Mouse (Mus musculus) midbrain, embryonic 14.5 days (tissue): ENCODE data around the gene Tram2. TPM values are rescaled to one million over a fixed set of nuclear protein-coding genes. Genes with fewer than 3 reads are reported as not detected.

ENCODE experiments used
- ATAC-seq: fragments of 200-750 bp; cut with Nextera tagmentation; 2 replicates; pipeline ENCODE4 v1.8.0; 2017; ENCODE audit warnings: moderate number of reproducible peaks, moderate library complexity; ENCODE audit not compliant: low FRiP score, low TSS enrichment
- DNase-seq: peaks from one replicate; pipeline ENCODE4 v3.0.0-alpha.2; 2015
- H3K27ac ChIP-seq: fragments of 300-500 bp; sonication (generic); replicated peaks from 2 replicates; pipeline ENCODE4 v1.5.1; 2014; ENCODE audit warnings: mild to moderate bottlenecking, low read depth, low read length, moderate library complexity
- H3K27me3 ChIP-seq: fragments of 300-500 bp; sonication (generic); 2 replicates; pipeline ENCODE4 v1.6.1; 2014; ENCODE audit warnings: low read length, control low read depth, mixed read lengths; ENCODE audit not compliant: control insufficient read depth, insufficient read depth
- H3K36me3 ChIP-seq: fragments of 300-500 bp; sonication (generic); 2 replicates; pipeline ENCODE4 v1.6.1; 2014; ENCODE audit warnings: low read length, control low read depth; ENCODE audit not compliant: control insufficient read depth, insufficient read depth
- H3K4me1 ChIP-seq: fragments of 300-500 bp; sonication (generic); 2 replicates; pipeline ENCODE4 v1.6.1; 2014; ENCODE audit warnings: mild to moderate bottlenecking, antibody characterized with exemption, low read length, control low read depth; ENCODE audit not compliant: control insufficient read depth, insufficient read depth
- H3K4me2 ChIP-seq: fragments of 300-500 bp; sonication (generic); 2 replicates; pipeline ENCODE4 v1.6.1; 2014; ENCODE audit warnings: mild to moderate bottlenecking, low read length, moderate library complexity
- H3K4me3 ChIP-seq: fragments of 300-500 bp; sonication (generic); replicated peaks from 2 replicates; pipeline ENCODE4 v1.5.1; 2014; ENCODE audit warnings: low read depth, low read length
- H3K9ac ChIP-seq: fragments of 300-500 bp; sonication (generic); replicated peaks from 2 replicates; pipeline ENCODE4 v1.6.1; 2014; ENCODE audit warnings: mild to moderate bottlenecking, low read length, moderate library complexity
- H3K9me3 ChIP-seq: fragments of 300-500 bp; sonication (generic); 2 replicates; pipeline ENCODE4 v1.6.1; 2016; ENCODE audit warnings: low read length, control low read depth, mixed read lengths; ENCODE audit not compliant: control insufficient read depth
- WGBS: fragments of 180-500 bp; shearing (Covaris S2); extraction: QIAGEN DNeasy Blood & Tissue Kit; methylation state at CpG from one replicate; pipeline ENCODE4 v1.1.7; 2014; 5-methylcytosine and 5-hydroxymethylcytosine counted together
- polyA plus RNA-seq: library from polyadenylated mRNA; unstranded; fragments of >200 nt; fragmentation: Nextera tagmentation; extraction: Ambion mirVana; gene quantifications from 2 replicates; pipeline ENCODE4 v1.2.1, GENCODE M21; 2014

Gene Tram2
- polyA plus RNA-seq, 1 experiment from 2014 or later, result 2.7 TPM

- Histone ChIP-seq H3K4me3 (no peak overlapping the region), H3K36me3 (no peaks in the 10 kb centered on the region), H3K4me2 (no peak overlapping the region), H3K4me1 (no peaks in the 10 kb centered on the region), H3K9ac (no peak overlapping the region), H3K27me3 (no peaks in the 10 kb centered on the region), H3K27ac (no peak overlapping the region), H3K9me3 (no peaks in the 10 kb centered on the region)
- ATAC-seq (no peak), DNase-seq (no peak)
- 89% methylated on average over 5 of the region's 5 CpGs for WGBS
Observed at GRCm38 (mm10) chr1:21086291-21086690, 7.3 kb upstream of the Tram2 start.

- ATAC-seq, result no peak
- no peaks in the 10 kb centered on the region for H3K4me1 ChIP-seq
- WGBS, result 84% methylated on average over 2 of the region's 2 CpGs
- H3K9ac ChIP-seq, result no peak overlapping the region
- no peak overlapping the region for H3K4me2 ChIP-seq
- H3K9me3 ChIP-seq, result no peaks in the 10 kb centered on the region
- H3K27ac ChIP-seq, result no peak overlapping the region
- no peak overlapping the region for H3K4me3 ChIP-seq
- no peak for DNase-seq
- no peaks in the 10 kb centered on the region for H3K27me3 ChIP-seq
- no peaks in the 10 kb centered on the region for H3K36me3 ChIP-seq
Observed at GRCm38 (mm10) chr1:21084661-21085060, 5.6 kb upstream of the Tram2 start.

- peaks cover 5% of the 10 kb centered on the region for H3K4me1 ChIP-seq
- DNase-seq (no peak), ATAC-seq (no peak)
- no peaks in the 10 kb centered on the region for H3K36me3 ChIP-seq
- no peak overlapping the region for H3K9ac ChIP-seq
- H3K4me3 ChIP-seq, result no peak overlapping the region
- H3K27me3 ChIP-seq, result no peaks in the 10 kb centered on the region
- no peak overlapping the region for H3K4me2 ChIP-seq
- 90% methylated on average over 12 of the region's 12 CpGs for WGBS
- no peaks in the 10 kb centered on the region for H3K9me3 ChIP-seq
- H3K27ac ChIP-seq, result no peak overlapping the region
Observed at GRCm38 (mm10) chr1:21080362-21080761, 1.3 kb upstream of the Tram2 start.

GRCm38 (mm10) chr1:21078481-21079214, 381 bp downstream of the Tram2 start:
- H3K4me2 ChIP-seq, result peak overlapping the region; percentile 64
- peaks cover 12% of the 10 kb centered on the region for H3K4me1 ChIP-seq
- ATAC-seq (peak; percentile 0; the same call in 1 of the 2 replicates), DNase-seq (no peak)
- peak overlapping the region; percentile 53 for H3K4me3 ChIP-seq
- 1% methylated on average over 36 of the region's 36 CpGs for WGBS
- H3K27me3 ChIP-seq, result no peaks in the 10 kb centered on the region
- no peaks in the 10 kb centered on the region for H3K9me3 ChIP-seq
- peak overlapping the region; percentile 65; the same call in 1 of the 2 replicates for H3K9ac ChIP-seq
- no peaks in the 10 kb centered on the region for H3K36me3 ChIP-seq
- H3K27ac ChIP-seq, result no peak overlapping the region

- Histone ChIP-seq H3K27me3 (no peaks in the 10 kb centered on the region), H3K9ac (no peak overlapping the region)
Observed at GRCm38 (mm10) chr1:21077619-21078018, 1.4 kb downstream of the Tram2 start.

GRCm38 (mm10) chr1:21077191-21077590, 1.8 kb downstream of the Tram2 start:
- no peak overlapping the region for H3K4me3 ChIP-seq
- DNase-seq (no peak), ATAC-seq (no peak)
- H3K27me3 ChIP-seq, result no peaks in the 10 kb centered on the region
- H3K36me3 ChIP-seq, result no peaks in the 10 kb centered on the region
- H3K9me3 ChIP-seq, result no peaks in the 10 kb centered on the region
- H3K4me1 ChIP-seq, result peaks cover 12% of the 10 kb centered on the region
- WGBS, result 35% methylated on average over 5 of the region's 5 CpGs
- H3K4me2 ChIP-seq, result peak overlapping the region; percentile 64
- no peak overlapping the region for H3K27ac ChIP-seq
- no peak overlapping the region for H3K9ac ChIP-seq

More at GRCm38 (mm10) chr1:21077619-21078018, 1.4 kb downstream of the Tram2 start:
- H3K4me2 ChIP-seq, result peak overlapping the region; percentile 64
- no peaks in the 10 kb centered on the region for H3K36me3 ChIP-seq
- DNase-seq (no peak), ATAC-seq (no peak)
- no peak overlapping the region for H3K27ac ChIP-seq
- peaks cover 12% of the 10 kb centered on the region for H3K4me1 ChIP-seq
- no peak overlapping the region for H3K4me3 ChIP-seq
- 69% methylated on average over 7 of the region's 7 CpGs for WGBS
- H3K9me3 ChIP-seq, result no peaks in the 10 kb centered on the region

GRCm38 (mm10) chr1:21075986-21076495, 3.0 kb downstream of the Tram2 start:
- no peak overlapping the region for H3K27ac ChIP-seq
- H3K4me3 ChIP-seq, result no peak overlapping the region
- no peaks in the 10 kb centered on the region for H3K36me3 ChIP-seq
- H3K4me1 ChIP-seq, result peaks cover 12% of the 10 kb centered on the region
- 15% methylated on average over 6 of the region's 6 CpGs for WGBS
- H3K27me3 ChIP-seq, result no peaks in the 10 kb centered on the region
- ATAC-seq (no peak), DNase-seq (no peak)
- H3K9me3 ChIP-seq, result no peaks in the 10 kb centered on the region
- H3K4me2 ChIP-seq, result peak overlapping the region; percentile 37
- no peak overlapping the region for H3K9ac ChIP-seq

GRCm38 (mm10) chr1:21074231-21074630, 4.8 kb downstream of the Tram2 start:
- Histone ChIP-seq H3K4me2 (0 out of 2 replicates have a peak overlapping the region, but pooled peaks have one; percentile 19), H3K27ac (peak overlapping the region; percentile 32; the same call in 1 of the 2 replicates), H3K4me1 (peaks cover 12% of the 10 kb centered on the region), H3K36me3 (no peaks in the 10 kb centered on the region), H3K9me3 (no peaks in the 10 kb centered on the region), H3K9ac (no peak overlapping the region), H3K27me3 (no peaks in the 10 kb centered on the region), H3K4me3 (no peak overlapping the region)
- no peak for ATAC-seq
- WGBS, result 3% methylated on average over 5 of the region's 5 CpGs
- DNase-seq, result peak; percentile 78
